ENCODE assay signal across 11 mouse cellular contexts in the genomic region with DNA sequence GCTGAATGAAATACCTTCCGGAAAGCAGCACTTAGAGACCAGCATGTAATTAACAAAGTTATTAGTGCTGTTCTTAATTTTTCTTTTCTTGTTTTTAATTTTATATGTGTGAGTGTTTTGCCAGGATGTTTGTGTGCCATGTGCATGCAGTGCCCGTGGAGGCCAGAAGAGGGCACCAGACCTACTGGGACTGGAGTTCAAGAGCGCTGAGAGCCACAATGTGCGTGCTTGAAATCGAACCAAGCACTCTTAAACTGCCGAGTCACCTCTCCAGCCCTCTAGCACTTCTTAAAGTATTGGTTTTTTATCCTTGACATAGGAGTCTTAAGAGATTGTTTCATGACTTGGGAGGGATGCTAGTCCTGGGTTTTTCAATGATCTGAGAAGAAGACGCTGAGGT. TPM values are rescaled to one million over a fixed set of nuclear protein-coding genes. Genes with fewer than 3 reads are reported as not detected.
DNase-seq lines count a peak whose midpoint lies in the region; ATAC-seq and TF ChIP-seq lines count a peak whose summit lies in the region.
"Had no signal": no experiment of that assay in that cellular context is flagged by ENCODE, and none has a peak within 500 bp of the region (broad histone marks: within the 10 kb centered on the region; RNA-seq: fewer than 3 reads in every experiment).

No protein-coding gene starts in this region.

- peak; percentile 11 for DNase-seq in embryo, embryonic 10 days (ENCODE audit: low spot score)
- no peak for DNase-seq in embryo, embryonic 10.5 days (ENCODE audit: low spot score)
- peak; percentile 7 for DNase-seq in lung, embryonic 14.5 days
- DNase-seq in lung, postnatal 14 days = no peak
- DNase-seq in testis, postnatal 14 days (ENCODE audit: low spot score) = peak; percentile 43
- DNase-seq in adrenal gland, adult 2 months = no peak
- DNase-seq in kidney, adult 18-20 months = no peak

- TF ChIP-seq POLR2A in bone marrow, adult 2 months (IDR thresholded peaks at IDR 0.05; ENCODE audit: borderline replicate concordance, control insufficient read depth, low read depth, low read length) = no peak

- no peaks in the 10 kb centered on the region for H3K36me3 ChIP-seq in lung, embryonic 14.5 days (ENCODE audit: insufficient read depth)
- H3K36me3 ChIP-seq: forebrain, embryonic 15.5 days; midbrain, embryonic 12.5 days had no signal

- H3K27me3 ChIP-seq in lung, embryonic 14.5 days (ENCODE audit: insufficient read depth, low read length) = no peaks in the 10 kb centered on the region
- H3K27me3 ChIP-seq: forebrain, embryonic 15.5 days; midbrain, embryonic 12.5 days had no signal

- TF ChIP-seq CTCF in lung, embryonic 14.5 days (IDR thresholded peaks at IDR 0.05; ENCODE audit: low read depth) = peak; percentile 61
- peak; percentile 72 for TF ChIP-seq CTCF in bone marrow, adult 2 months (IDR thresholded peaks at IDR 0.05; ENCODE audit: control insufficient read depth, insufficient read depth, low read length)

- H3K4me3 ChIP-seq in lung, embryonic 14.5 days (ENCODE audit: low read depth, low read length) = no peak overlapping the region
- H3K4me3 ChIP-seq in bone marrow, adult 2 months (replicated peaks; ENCODE audit: control insufficient read depth, low read depth, low read length) = no peak overlapping the region
- H3K4me3 ChIP-seq: forebrain, embryonic 15.5 days; midbrain, embryonic 12.5 days had no signal

- WGBS in lung, embryonic 14.5 days = 79% methylated on average over 7 of the region's 7 CpGs
- 76% methylated on average over 7 of the region's 7 CpGs for WGBS in bone marrow, adult 2 months

- H3K4me2 ChIP-seq in lung, embryonic 14.5 days = no peak overlapping the region
- H3K4me2 ChIP-seq: forebrain, embryonic 15.5 days; midbrain, embryonic 12.5 days had no signal

- H3K9me3 ChIP-seq in lung, embryonic 14.5 days (ENCODE audit: low read depth, low read length) = no peaks in the 10 kb centered on the region
- H3K9me3 ChIP-seq: forebrain, embryonic 15.5 days; midbrain, embryonic 12.5 days had no signal

- H3K9ac ChIP-seq in lung, embryonic 14.5 days = no peak overlapping the region
- H3K9ac ChIP-seq: forebrain, embryonic 15.5 days; midbrain, embryonic 12.5 days had no signal

- H3K27ac ChIP-seq in lung, embryonic 14.5 days (ENCODE audit: low read depth) = no peak overlapping the region
- H3K27ac ChIP-seq in bone marrow, adult 2 months (ENCODE audit: control insufficient read depth, insufficient read depth, low read depth, low read length, poor library complexity) = no peak overlapping the region
- H3K27ac ChIP-seq: forebrain, embryonic 15.5 days; midbrain, embryonic 12.5 days had no signal

- H3K4me1 ChIP-seq in lung, embryonic 14.5 days (ENCODE audit: insufficient read depth) = no peaks in the 10 kb centered on the region
- no peaks in the 10 kb centered on the region for H3K4me1 ChIP-seq in bone marrow, adult 2 months (ENCODE audit: control insufficient read depth, insufficient read depth, low read length)
- H3K4me1 ChIP-seq: forebrain, embryonic 15.5 days had no signal

- ATAC-seq in lung, embryonic 14.5 days (ENCODE audit: insufficient read depth) = no peak
- ATAC-seq: forebrain, embryonic 15.5 days had no signal

RNA-seq across cellular contexts. Expression of a gene that starts 26.6 kb away (rescaled TPM):
- 4.2 and 6.0 TPM in 2 replicates for polyA plus RNA-seq in lung, embryonic 14.5 days (2014; fragmentation: Nextera tagmentation; extraction: Ambion mirVana)
- 0.25 and 1.8 TPM in 2 replicates for polyA plus RNA-seq in bone marrow, adult 2 months (2011; ENCODE audit: insufficient read depth, insufficient read length, low replicate concordance, missing spikeins)
- total RNA-seq in adrenal gland, adult 2 months (2021) = 1 to 10 TPM; 2.0 to 4.3 TPM
- polyA plus RNA-seq in adrenal gland, adult 2 months (2012; rRNA removed) = 0.30 and 0.48 TPM in 2 replicates
- total RNA-seq: hematopoietic stem cell, adult 5-6 weeks had no signal

RNA-seq across cellular contexts. Expression of a gene that starts 38.2 kb away (rescaled TPM):
- 27.6 and 31.4 TPM in 2 replicates for polyA plus RNA-seq in lung, embryonic 14.5 days (2014; fragmentation: Nextera tagmentation; extraction: Ambion mirVana)
- 4.7 and 4.9 TPM in 2 replicates for polyA plus RNA-seq in bone marrow, adult 2 months (2011; ENCODE audit: insufficient read depth, insufficient read length, low replicate concordance, missing spikeins)
- 10 to 100 TPM; 23.4 to 29.3 TPM for total RNA-seq in adrenal gland, adult 2 months (2021)
- 3.1 and 4.2 TPM in 2 replicates for polyA plus RNA-seq in adrenal gland, adult 2 months (2012; rRNA removed)

Comparison
In these comparisons a context has a peak if more than half of its experiments do, and no peak if none do; other contexts are left out.
1. DNase-seq: peak in embryo, embryonic 10 days (single experiment), lung, embryonic 14.5 days (single experiment) and testis, postnatal 14 days (single experiment); none in embryo, embryonic 10.5 days (single experiment), lung, postnatal 14 days (single experiment), adrenal gland, adult 2 months (single experiment) and kidney, adult 18-20 months (single experiment).